Mouse (Mus musculus) neural tube, embryonic 14.5 days (tissue): ENCODE measurements around the gene Wnt7a. TPM values are rescaled to one million over a fixed set of nuclear protein-coding genes. Genes with fewer than 3 reads are reported as not detected.

Source experiments
- ATAC-seq: fragments of 200-750 bp; cut with Nextera tagmentation; 2 replicates; pipeline ENCODE4 v1.8.0; 2017; ENCODE audit warnings: low read depth, mild to moderate bottlenecking, moderate TSS enrichment, moderate library complexity
- H3K27ac ChIP-seq: fragments of 300-500 bp; sonication (generic); 2 replicates; pipeline ENCODE4 v1.5.1; 2014; ENCODE audit warnings: low read depth, mild to moderate bottlenecking, control low read depth, low read length, moderate library complexity, mixed read lengths
- H3K27me3 ChIP-seq: fragments of 300-500 bp; sonication (generic); 2 replicates; pipeline ENCODE4 v1.6.1; 2014; ENCODE audit warnings: low read length; ENCODE audit not compliant: control insufficient read depth, insufficient read depth
- H3K36me3 ChIP-seq: fragments of 300-500 bp; sonication (generic); 2 replicates; pipeline ENCODE4 v1.6.1; 2014; ENCODE audit warnings: low read length, mixed read lengths; ENCODE audit not compliant: control insufficient read depth, insufficient read depth
- H3K4me1 ChIP-seq: fragments of 300-500 bp; sonication (generic); 2 replicates; pipeline ENCODE4 v1.6.1; 2014; ENCODE audit warnings: low read length; ENCODE audit not compliant: control insufficient read depth, insufficient read depth
- H3K4me2 ChIP-seq: fragments of 300-500 bp; sonication (generic); 2 replicates; pipeline ENCODE4 v1.6.1; 2014; ENCODE audit warnings: mild to moderate bottlenecking, low read depth, low read length, control low read depth
- H3K4me3 ChIP-seq: fragments of 300-500 bp; sonication (generic); 2 replicates; pipeline ENCODE4 v1.5.1; 2014; ENCODE audit warnings: low read depth, low read length, control low read depth, mixed read lengths
- H3K9ac ChIP-seq: fragments of 300-500 bp; sonication (generic); replicated peaks from 2 replicates; pipeline ENCODE4 v1.6.1; 2014; ENCODE audit warnings: low read depth, mild to moderate bottlenecking, control low read depth, low read length, mixed read lengths
- H3K9me3 ChIP-seq: fragments of 300-500 bp; sonication (generic); 2 replicates; pipeline ENCODE4 v1.6.1; 2016; ENCODE audit warnings: low read length; ENCODE audit not compliant: control insufficient read depth
- WGBS: fragments of 180-500 bp; shearing (Covaris S2); extraction: QIAGEN DNeasy Blood & Tissue Kit; methylation state at CpG from one replicate; pipeline ENCODE4 v1.1.7; 2014; 5-methylcytosine and 5-hydroxymethylcytosine counted together
- polyA plus RNA-seq: library from polyadenylated mRNA; unstranded; fragments of >200 nt; fragmentation: Nextera tagmentation; extraction: Ambion mirVana; gene quantifications from 2 replicates; pipeline ENCODE4 v1.2.1, GENCODE M21; 2014

Wnt7a gene
- polyA plus RNA-seq, 1 experiment from 2014 or later, result 9.4 TPM

DNA sequence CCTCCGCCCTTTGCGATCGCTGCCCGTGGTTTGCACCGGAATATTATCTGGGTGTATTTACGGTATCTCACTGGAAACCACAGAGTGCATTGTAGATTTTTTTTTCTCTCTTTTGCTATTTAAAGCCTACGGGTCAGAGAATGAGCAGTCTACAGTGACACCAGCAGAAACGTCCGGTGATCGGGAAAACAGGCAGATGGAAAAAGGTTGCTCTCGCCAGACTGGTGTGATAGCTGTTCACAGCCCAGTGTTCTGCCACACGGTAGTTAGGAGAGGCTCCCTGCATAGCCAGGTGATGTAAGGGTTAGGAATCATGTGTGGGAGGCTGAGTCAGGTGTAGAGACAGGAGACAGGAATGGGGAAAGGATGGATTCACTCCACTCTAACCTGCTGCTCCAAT, 10.6 kb downstream of the Wnt7a start:
- Histone ChIP-seq H3K27me3 (no peaks in the 10 kb centered on the region), H3K4me1 (0 out of 2 replicates have a peak, but pooled peaks cover 3% of the 10 kb centered on the region), H3K4me2 (no peak overlapping the region), H3K36me3 (no peaks in the 10 kb centered on the region), H3K9me3 (no peaks in the 10 kb centered on the region), H3K9ac (no peak overlapping the region), H3K27ac (no peak overlapping the region), H3K4me3 (no peak overlapping the region)
- no peak for ATAC-seq
- WGBS, result 73% methylated on average over 12 of the region's 12 CpGs

DNA sequence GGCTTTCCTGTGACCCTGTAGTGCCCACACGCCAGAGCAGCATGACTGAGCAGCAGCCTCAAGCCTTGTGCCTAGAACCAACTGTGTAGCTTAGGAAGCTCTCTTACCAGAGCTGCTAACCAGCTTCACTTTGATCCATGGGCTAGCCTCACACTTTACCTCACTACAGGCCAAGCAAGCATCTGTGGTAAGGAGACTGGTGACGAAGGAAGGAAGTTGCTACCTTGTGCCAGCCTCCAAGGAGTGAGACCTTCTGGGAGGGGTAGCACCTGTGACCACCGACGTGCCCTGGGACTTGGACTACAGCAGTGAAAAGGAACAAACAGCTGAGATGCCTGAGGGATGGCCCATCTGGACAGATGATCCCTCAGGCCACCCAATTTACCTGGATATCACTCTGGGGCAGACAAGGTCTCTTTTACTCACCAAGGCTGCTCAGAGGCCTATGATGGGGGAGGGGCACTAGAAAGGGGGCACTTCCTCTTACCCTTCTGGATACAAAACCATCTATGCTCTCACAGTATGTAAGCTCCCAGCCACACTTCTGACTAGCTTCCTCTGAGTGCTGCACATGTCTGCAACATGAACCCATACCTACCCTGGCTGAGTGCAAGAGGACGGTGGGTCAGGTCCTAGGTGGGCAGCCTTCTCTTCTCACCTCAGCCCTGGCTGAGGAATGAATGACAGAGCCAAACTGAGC, 18.5 kb downstream of the Wnt7a start:
- no peak for ATAC-seq
- 95% methylated on average over 5 of the region's 5 CpGs for WGBS
- no peak overlapping the region for H3K4me2 ChIP-seq
- no peaks in the 10 kb centered on the region for H3K9me3 ChIP-seq
- no peak overlapping the region for H3K27ac ChIP-seq
- no peaks in the 10 kb centered on the region for H3K27me3 ChIP-seq
- H3K4me1 ChIP-seq, result no peaks in the 10 kb centered on the region
- no peaks in the 10 kb centered on the region for H3K36me3 ChIP-seq
- H3K9ac ChIP-seq, result no peak overlapping the region
- H3K4me3 ChIP-seq, result no peak overlapping the region

DNA sequence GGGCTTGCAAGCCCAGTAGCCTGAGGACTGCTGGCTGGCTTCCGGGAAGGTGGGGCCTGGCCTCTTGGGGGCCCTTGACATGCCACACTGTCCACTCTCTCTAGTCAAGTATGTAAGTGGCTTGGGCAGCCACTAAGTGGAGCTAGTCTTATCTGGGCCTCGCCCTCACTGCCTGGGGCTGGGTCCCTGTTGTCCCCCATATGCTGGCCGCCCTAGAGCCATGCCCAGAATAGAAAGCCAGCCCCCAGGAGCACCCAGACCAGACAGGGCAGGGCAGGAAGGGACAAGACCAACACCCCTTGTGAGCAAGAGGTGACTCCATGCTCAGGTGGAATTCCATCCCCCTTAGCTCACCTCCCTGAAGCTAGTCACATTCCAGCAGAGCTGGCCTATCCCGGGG, 22.0 kb downstream of the Wnt7a start:
- no peak overlapping the region for H3K4me2 ChIP-seq
- H3K9me3 ChIP-seq, result no peaks in the 10 kb centered on the region
- no peak for ATAC-seq
- no peak overlapping the region for H3K4me3 ChIP-seq
- H3K9ac ChIP-seq, result no peak overlapping the region
- no peak overlapping the region for H3K27ac ChIP-seq
- H3K36me3 ChIP-seq, result no peaks in the 10 kb centered on the region
- WGBS, result 85% methylated on average over 4 of the region's 4 CpGs
- no peaks in the 10 kb centered on the region for H3K27me3 ChIP-seq
- H3K4me1 ChIP-seq, result no peaks in the 10 kb centered on the region

DNA sequence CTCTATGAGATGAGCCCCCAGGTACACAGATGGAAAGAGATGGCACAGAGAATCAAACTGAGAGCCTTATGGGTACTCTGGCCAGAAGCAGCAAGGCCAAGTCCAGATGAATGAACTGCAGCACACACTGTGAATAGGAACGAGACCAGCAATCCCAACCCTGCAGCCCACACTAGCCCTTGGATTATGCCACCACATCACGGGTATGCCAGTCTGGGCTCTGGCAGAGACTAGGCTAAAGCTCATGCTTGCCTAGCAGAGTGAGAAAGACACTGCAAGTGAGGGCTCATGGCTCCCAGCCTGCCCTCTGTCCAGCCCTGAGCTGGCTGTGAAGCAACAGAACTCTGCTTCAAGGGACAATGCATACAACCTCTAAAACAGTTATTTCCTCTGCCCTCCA, 26.7 kb downstream of the Wnt7a start:
- no peaks in the 10 kb centered on the region for H3K36me3 ChIP-seq
- no peaks in the 10 kb centered on the region for H3K4me1 ChIP-seq
- H3K27ac ChIP-seq, result no peak overlapping the region
- H3K9ac ChIP-seq, result no peak overlapping the region
- H3K4me3 ChIP-seq, result no peak overlapping the region
- no peaks in the 10 kb centered on the region for H3K27me3 ChIP-seq
- ATAC-seq, result no peak
- H3K9me3 ChIP-seq, result no peaks in the 10 kb centered on the region
- H3K4me2 ChIP-seq, result no peak overlapping the region
- WGBS, result 71% methylated on average over 2 of the region's 2 CpGs

DNA sequence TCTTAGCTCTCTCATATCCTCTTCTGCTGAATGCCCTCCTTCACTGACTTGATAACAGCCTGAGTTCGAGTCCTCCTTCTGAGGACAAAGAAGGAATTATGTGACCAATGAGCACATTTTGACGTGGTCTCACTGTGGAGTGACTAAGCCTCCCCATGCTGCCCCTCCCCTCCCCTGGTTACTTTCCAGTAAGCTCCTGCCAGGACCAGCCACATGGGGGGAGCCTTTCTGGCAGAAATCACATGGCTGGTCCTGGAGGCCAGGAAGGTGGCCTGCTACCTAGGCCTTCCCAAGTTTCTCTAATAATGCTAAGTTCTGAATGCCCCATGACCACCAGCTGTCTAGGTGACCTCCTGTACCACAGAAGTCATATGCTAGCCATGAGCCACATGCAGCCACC, 27.3 kb downstream of the Wnt7a start:
- no peaks in the 10 kb centered on the region for H3K36me3 ChIP-seq
- no peaks in the 10 kb centered on the region for H3K9me3 ChIP-seq
- no peak overlapping the region for H3K4me2 ChIP-seq
- H3K4me1 ChIP-seq, result no peaks in the 10 kb centered on the region
- H3K4me3 ChIP-seq, result no peak overlapping the region
- 65% methylated on average over 2 of the region's 2 CpGs for WGBS
- H3K27ac ChIP-seq, result no peak overlapping the region
- no peak for ATAC-seq
- no peak overlapping the region for H3K9ac ChIP-seq
- H3K27me3 ChIP-seq, result no peaks in the 10 kb centered on the region

DNA sequence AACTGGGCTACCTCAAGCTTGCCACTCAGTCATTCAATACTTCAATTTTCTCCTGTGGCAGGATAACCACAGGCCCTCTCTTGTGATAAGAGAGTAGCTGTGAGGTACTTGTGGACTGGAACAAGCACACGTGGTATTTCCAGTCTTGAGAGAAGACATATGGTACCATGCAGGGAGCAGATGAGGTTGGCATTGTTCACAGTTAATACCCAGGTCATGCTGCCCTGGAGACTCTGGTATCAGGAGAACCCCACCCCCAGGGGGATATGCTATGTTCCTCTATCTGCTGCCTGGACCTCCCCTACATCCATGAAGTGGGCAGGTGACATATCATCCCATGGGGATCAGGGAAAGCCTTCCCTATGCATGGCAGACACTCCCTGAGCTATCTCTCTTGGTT, 27.9 kb downstream of the Wnt7a start:
- Histone ChIP-seq H3K4me3 (no peak overlapping the region), H3K9ac (no peak overlapping the region), H3K27me3 (no peaks in the 10 kb centered on the region), H3K36me3 (no peaks in the 10 kb centered on the region), H3K4me1 (no peaks in the 10 kb centered on the region), H3K27ac (no peak overlapping the region), H3K4me2 (no peak overlapping the region), H3K9me3 (no peaks in the 10 kb centered on the region)
- WGBS, result 78% methylated on average over 1 of the region's 1 CpGs
- ATAC-seq, result no peak

DNA sequence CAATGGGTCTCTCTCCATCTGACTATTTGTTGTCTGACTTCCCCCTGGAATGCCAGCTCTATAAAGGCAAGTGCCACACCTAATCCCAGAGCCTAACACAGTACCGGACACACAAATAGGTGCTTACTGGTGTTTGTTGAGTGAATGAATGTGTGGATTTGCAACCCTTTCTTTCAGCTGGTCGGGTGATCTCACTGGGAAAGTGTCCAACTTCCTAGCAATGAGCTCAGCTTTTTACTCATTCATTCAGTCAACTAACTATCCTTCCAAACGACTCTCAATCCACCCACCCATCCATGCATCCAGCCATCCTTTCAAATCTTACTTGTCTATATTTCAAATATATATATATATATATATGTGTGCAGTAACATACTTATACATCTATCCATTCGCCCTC, 31.3 kb downstream of the Wnt7a start:
- no peaks in the 10 kb centered on the region for H3K27me3 ChIP-seq
- H3K27ac ChIP-seq, result no peak overlapping the region
- no peak overlapping the region for H3K4me3 ChIP-seq
- no peaks in the 10 kb centered on the region for H3K4me1 ChIP-seq
- no peaks in the 10 kb centered on the region for H3K36me3 ChIP-seq
- WGBS, result 72% methylated on average over 4 of the region's 4 CpGs
- no peak overlapping the region for H3K4me2 ChIP-seq
- no peaks in the 10 kb centered on the region for H3K9me3 ChIP-seq
- no peak overlapping the region for H3K9ac ChIP-seq
- no peak for ATAC-seq

DNA sequence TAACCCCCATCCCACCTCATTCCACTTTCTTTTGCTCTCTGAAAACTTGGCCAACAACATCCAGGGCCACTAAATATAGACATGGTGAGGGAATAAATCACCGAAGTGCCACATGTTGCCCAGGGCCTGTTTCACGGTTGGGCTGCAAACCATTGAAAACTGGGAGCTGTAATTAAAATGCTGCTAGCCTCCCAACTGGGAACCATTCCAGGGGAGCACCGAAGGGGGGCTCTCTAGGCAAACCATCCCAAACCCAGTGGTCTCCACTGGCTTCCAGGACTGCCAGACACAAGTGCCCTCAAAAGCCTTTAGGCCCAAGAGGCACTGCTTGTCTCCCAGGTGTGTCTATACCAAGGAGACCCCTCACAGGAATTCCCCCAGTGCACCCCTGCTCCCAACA, 31.9 kb downstream of the Wnt7a start:
- peak; percentile 38; the same call in 1 of the 2 replicates for ATAC-seq
- no peaks in the 10 kb centered on the region for H3K9me3 ChIP-seq
- H3K27ac ChIP-seq, result no peak overlapping the region
- H3K9ac ChIP-seq, result no peak overlapping the region
- no peaks in the 10 kb centered on the region for H3K27me3 ChIP-seq
- WGBS, result 48% methylated on average over 3 of the region's 3 CpGs
- H3K36me3 ChIP-seq, result no peaks in the 10 kb centered on the region
- no peaks in the 10 kb centered on the region for H3K4me1 ChIP-seq
- no peak overlapping the region for H3K4me2 ChIP-seq
- H3K4me3 ChIP-seq, result no peak overlapping the region

DNA sequence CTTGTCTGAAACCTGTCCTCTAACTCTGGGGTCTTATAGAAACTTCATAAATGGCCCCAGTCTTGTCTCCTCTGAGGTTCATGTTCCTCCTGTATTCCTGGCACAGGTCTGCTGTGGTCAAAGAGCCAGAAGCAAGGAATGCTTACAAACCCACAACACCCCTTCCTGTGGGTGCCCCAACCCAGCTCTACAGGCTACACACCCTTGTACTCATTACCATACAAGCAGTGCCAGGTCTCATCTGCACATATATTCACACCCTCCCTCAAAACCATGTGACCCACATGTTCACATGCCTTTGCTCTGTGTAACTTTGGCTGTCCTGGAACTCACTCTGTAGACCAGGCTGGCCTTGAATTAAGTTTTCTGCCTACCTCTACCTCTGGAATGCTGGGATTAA, 38.2 kb downstream of the Wnt7a start:
- Histone ChIP-seq H3K36me3 (no peaks in the 10 kb centered on the region), H3K27me3 (no peaks in the 10 kb centered on the region), H3K9ac (no peak overlapping the region), H3K27ac (no peak overlapping the region), H3K4me3 (no peak overlapping the region), H3K9me3 (no peaks in the 10 kb centered on the region), H3K4me2 (no peak overlapping the region), H3K4me1 (no peaks in the 10 kb centered on the region)
- ATAC-seq, result no peak; the same call in 1 of the 2 replicates
